1 mouse cellular context compared by ENCODE assay signal in genomic region chr6:83456131-83456983, GRCm38 (mm10).
TF ChIP-seq lines count a peak whose summit lies in the region.

No protein-coding gene starts in this region.

TF ChIP-seq in CH12.LX, 34 proteins besides CTCF, POLR2A, EP300 and RAD21 (continued from another document):
- no peak for TF ChIP-seq KAT2A (IDR thresholded peaks at IDR 0.05; ENCODE audit: insufficient replicate concordance, low read length)
